Mouse (Mus musculus) olfactory bulb, adult 2 months (tissue): ENCODE data around the gene Ctnna2. TPM values are rescaled to one million over a fixed set of nuclear protein-coding genes. Genes with fewer than 3 reads are reported as not detected.

Source experiments
- H3K27ac ChIP-seq: fragments of 200-500 bp; 2 replicates; pipeline ENCODE4 v1.5.1; 2012; ENCODE audit warnings: low read depth, low read length; ENCODE audit not compliant: insufficient read depth
- H3K4me1 ChIP-seq: fragments of 200-500 bp; 2 replicates; pipeline ENCODE4 v1.6.1; 2012; ENCODE audit warnings: low read length; ENCODE audit not compliant: control insufficient read depth, insufficient read depth
- H3K4me3 ChIP-seq: fragments of 200-500 bp; 2 replicates; pipeline ENCODE4 v1.5.1; 2012; ENCODE audit warnings: mild to moderate bottlenecking, low read depth, low read length, moderate library complexity; ENCODE audit not compliant: insufficient read depth
- CTCF ChIP-seq: fragments of 200-500 bp; IDR thresholded peaks from 2 replicates; pipeline ENCODE4 v1.5.1; 2012; ENCODE audit warnings: low read depth, mild to moderate bottlenecking, low read length, moderate library complexity; ENCODE audit not compliant: insufficient read depth
- POLR2A ChIP-seq: fragments of 200-500 bp; IDR thresholded peaks from 2 replicates; pipeline ENCODE4 v1.6.1; 2012; ENCODE audit warnings: mild to moderate bottlenecking, low read depth, low read length, moderate library complexity; ENCODE audit not compliant: insufficient read depth
- WGBS: fragments of 180-500 bp; shearing (Covaris S2); methylation state at CpG from one replicate; pipeline ENCODE4 v1.1.7; 2018; 5-methylcytosine and 5-hydroxymethylcytosine counted together
- polyA plus RNA-seq: library from polyadenylated mRNA; stranded (reverse); fragments of >200 nt; gene quantifications from 2 replicates; pipeline ENCODE4 v1.2.4, GENCODE M21; 2012; ENCODE audit warnings: low replicate concordance; ENCODE audit not compliant: missing spikeins, insufficient read depth, insufficient read length

Gene Ctnna2
- polyA plus RNA-seq, 1 experiment, result not detected

DNA sequence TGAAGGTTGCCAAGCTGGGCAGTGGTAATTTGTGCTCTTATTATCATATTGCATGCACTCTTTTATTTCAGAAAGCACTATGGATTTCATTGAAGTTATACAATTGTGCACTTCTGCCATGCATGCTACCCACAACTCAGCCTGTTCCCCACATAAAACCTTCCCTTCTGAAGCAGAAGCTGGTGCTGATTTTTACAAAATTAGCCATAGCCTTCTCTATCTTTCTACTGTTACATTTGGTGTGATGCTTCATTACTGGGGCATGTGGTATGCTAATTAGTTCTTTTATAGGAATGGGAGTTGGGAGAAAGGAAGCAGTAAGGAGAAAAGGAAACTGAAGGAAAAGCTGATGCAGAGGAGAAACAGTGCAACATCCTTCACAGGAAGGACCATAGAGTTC, 598.2 kb downstream of the Ctnna2 start:
- TF ChIP-seq POLR2A (no peak), CTCF (no peak)
- Histone ChIP-seq H3K27ac (no peak overlapping the region), H3K4me3 (no peak overlapping the region), H3K4me1 (no peaks in the 10 kb centered on the region)

DNA sequence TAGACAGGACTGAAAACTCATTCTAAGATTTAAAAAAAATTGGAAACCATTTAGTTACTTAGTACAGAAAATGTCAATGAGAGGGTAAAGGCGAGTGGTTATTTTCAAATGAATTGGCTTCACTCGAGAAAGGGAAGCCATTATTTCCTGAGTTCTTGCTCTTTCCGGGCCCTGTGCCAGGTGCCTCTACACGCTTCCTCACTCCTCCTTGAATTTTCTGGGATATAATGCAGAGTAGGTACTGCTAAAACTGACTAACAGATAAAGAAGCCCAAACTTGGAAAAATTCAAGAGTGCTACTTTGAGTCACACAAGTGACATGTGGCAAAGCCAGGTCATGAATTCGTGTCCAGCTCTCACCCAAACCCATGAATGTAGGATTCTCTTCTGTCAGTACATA, 606.4 kb downstream of the Ctnna2 start:
- Histone ChIP-seq H3K4me1 (no peaks in the 10 kb centered on the region), H3K4me3 (no peak overlapping the region), H3K27ac (no peak overlapping the region)
- 50% methylated on average over 5 of the region's 5 CpGs for WGBS
- no peak for TF ChIP-seq POLR2A
- TF ChIP-seq CTCF, result no peak

DNA sequence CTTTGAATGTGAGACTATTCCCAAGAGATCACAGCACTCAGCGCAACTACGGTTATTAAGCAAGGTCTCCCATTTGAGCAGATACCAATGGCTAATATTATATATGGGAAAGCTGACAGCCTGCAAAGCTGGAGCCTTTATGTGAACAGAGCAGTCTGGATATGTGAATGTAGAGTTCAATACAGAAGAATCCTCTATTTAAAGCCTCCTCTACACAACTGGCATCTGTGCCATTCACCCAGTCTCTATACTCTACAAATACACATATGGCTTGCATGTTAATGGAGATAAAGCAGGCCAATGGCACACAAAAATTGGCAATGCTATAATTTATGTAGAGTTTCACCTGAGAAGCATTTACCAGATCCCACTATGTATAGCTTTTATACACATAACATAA, 608.4 kb downstream of the Ctnna2 start:
- Histone ChIP-seq H3K4me1 (no peaks in the 10 kb centered on the region), H3K27ac (no peak overlapping the region), H3K4me3 (no peak overlapping the region)
- TF ChIP-seq POLR2A, result no peak
- no peak for TF ChIP-seq CTCF
- WGBS, result 95% methylated on average over 2 of the region's 2 CpGs

DNA sequence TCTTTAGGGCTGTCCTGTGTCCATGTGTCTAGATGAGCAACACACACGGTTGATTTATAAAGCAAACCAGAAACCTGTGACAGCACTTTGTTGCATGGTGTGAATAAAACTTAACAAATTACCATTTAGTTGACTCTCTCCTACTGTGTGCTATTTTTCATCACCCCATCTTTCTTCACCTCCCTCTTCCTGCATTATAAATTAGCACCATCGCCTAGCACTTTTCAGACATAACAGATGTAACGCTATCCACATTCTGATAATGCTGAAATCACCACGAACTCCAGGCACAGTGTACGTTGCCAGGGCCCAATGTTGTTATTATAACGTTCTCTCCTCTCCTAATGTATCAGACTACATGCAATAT, 621.0 kb downstream of the Ctnna2 start:
- Histone ChIP-seq H3K27ac (no peak overlapping the region), H3K4me3 (no peak overlapping the region), H3K4me1 (no peaks in the 10 kb centered on the region)
- WGBS, result 70% methylated on average over 6 of the region's 6 CpGs
- TF ChIP-seq CTCF (no peak), POLR2A (no peak)

DNA sequence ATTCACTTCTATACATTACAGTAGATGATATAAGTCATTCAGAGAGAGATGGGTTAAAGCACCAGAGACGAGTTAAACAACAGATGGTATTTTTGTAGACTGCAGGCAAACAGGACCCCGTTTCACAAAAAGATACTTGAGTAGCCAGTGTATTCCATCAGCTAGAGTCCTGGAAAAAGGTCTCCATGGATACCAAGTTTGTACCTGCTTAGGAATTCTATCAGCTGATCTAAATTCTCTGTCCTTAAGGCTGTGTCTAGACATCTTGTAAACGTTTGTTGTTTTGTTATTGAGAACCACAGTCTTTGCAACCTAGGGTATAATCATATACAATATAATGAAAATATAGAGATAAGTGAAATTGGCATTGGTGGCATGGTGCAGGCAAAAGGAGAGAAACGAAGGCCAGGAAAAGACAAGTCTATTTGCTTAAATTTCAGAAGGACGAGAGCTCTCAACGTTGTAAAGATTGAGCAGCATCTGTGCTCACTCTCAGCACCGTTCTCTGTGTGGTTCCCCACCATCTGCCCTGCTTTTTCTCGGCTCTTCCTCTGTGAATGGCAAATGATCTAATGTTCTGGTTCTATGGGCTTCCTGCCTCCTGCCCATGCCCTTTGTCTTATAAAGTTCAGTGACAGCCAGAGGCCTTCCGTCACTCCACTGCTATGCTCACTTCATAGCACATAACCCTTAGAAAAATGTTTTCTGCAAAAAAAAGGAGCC, 621.6 kb downstream of the Ctnna2 start:
- no peak for TF ChIP-seq CTCF
- no peak for TF ChIP-seq POLR2A
- no peak overlapping the region for H3K27ac ChIP-seq
- no peak overlapping the region for H3K4me3 ChIP-seq
- whole genome bisulfite sequencing, result 61% methylated on average over 9 of the region's 9 CpGs
- no peaks in the 10 kb centered on the region for H3K4me1 ChIP-seq

DNA sequence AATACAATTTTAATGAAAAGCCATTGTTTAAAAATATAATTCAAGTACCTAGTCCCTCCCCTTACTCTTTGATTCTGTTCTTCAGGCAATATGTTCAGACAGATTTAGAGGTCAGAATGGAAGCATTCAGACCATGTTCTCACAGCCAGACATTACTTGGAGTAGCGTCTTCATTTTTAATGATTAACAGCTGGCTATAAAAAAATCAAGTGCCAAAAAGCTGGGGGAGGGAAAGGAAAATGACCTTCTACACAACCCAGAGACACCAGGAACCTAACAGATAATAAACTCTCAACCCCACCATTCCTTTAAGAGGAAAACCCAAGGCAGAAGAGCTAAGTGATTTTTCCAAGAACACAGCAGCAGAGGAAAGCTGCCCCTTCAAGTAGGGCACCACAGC, 624.7 kb downstream of the Ctnna2 start:
- no peak overlapping the region for H3K4me3 ChIP-seq
- H3K27ac ChIP-seq, result no peak overlapping the region
- 72% methylated on average over 1 of the region's 1 CpGs for WGBS

DNA sequence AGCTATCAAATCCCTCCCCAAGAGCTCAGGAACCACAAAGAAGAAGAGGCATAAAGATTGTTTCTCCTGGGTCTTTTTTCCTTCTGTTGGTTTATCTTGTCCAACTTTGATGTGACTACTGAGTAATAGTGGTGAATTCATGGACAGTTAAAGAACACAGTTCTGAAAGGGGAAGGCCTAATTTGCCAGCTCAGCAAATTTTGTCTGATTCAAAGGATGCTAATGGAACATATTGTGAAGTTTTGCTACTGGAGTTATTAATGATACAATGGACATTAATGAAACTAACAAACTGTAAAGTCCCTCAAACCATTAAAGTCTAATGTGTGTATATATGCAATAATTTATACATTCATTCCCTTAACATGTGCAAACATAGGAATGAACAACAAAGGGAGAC, 635.7 kb downstream of the Ctnna2 start:
- H3K27ac ChIP-seq, result no peak overlapping the region
- no peaks in the 10 kb centered on the region for H3K4me1 ChIP-seq
- H3K4me3 ChIP-seq, result no peak overlapping the region
- TF ChIP-seq POLR2A, result no peak
- TF ChIP-seq CTCF, result no peak

More for the DNA sequence above, 624.7 kb downstream of the Ctnna2 start:
- TF ChIP-seq CTCF (no peak), POLR2A (no peak)
- no peaks in the 10 kb centered on the region for H3K4me1 ChIP-seq

DNA sequence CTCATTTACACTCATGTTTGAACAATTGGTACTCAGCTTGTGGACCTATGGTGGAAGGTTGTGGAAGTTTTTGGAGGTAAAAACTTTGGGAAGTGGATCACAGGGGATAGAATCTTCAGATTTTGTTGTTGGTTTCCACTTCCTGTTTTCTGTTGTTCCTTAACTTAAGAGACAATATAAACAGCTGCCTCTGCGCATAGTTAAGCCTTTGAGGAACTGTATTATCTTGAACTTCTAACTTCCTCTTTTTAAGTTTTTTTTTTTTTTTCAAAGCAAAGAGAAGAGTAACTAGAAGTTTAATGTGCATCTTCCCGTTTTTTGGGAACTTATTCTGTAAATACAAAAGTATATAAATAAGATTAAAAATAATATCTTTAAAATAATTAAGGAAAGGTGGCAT, 644.0 kb downstream of the Ctnna2 start:
- Histone ChIP-seq H3K27ac (no peak overlapping the region), H3K4me3 (no peak overlapping the region), H3K4me1 (no peaks in the 10 kb centered on the region)
- 86% methylated on average over 2 of the region's 2 CpGs for WGBS
- TF ChIP-seq POLR2A, result no peak
- TF ChIP-seq CTCF, result no peak

DNA sequence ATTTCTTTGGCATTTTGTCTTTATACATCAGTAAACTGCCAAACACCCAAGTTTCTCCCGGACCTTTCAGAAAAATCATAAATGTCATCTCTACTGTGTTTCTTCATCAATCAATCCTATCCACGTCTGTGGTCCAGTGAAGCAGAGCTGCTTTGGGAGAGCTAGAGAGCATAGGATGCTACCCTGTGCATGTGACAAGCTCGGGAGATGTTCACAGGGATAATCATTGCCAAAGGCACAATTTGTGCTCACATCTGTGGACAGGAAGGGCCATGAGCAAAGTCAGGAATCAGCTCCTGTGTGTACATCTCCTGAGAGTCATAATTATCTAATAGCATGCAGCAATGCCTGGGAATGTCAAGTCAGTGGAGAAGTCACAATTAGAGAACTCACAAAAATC, 654.8 kb downstream of the Ctnna2 start:
- H3K4me3 ChIP-seq, result no peak overlapping the region
- H3K4me1 ChIP-seq, result no peaks in the 10 kb centered on the region
- no peak overlapping the region for H3K27ac ChIP-seq
- WGBS, result 80% methylated on average over 3 of the region's 3 CpGs
- TF ChIP-seq POLR2A, result no peak
- no peak for TF ChIP-seq CTCF

DNA sequence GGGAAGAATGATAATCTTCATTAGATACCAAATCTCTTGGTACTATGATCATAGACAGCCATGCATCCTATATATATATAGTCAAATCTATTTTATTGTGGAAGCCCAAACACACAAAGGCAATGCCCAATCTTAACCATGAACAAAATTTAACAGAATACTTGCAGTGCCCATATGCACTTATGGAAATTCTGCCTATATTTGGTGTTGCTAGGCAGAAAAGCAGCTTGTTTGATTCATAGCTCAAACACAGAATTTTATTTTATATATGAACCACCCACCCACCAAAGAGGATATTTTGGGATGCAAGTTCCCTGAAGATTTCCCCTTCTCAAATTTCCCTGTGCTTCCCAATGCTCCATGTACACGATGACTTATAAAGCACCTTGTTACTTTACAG, 655.2 kb downstream of the Ctnna2 start:
- TF ChIP-seq CTCF (no peak), POLR2A (no peak)
- H3K4me3 ChIP-seq, result no peak overlapping the region
- 90% methylated on average over 1 of the region's 1 CpGs for WGBS
- no peaks in the 10 kb centered on the region for H3K4me1 ChIP-seq
- H3K27ac ChIP-seq, result no peak overlapping the region
